Mouse (Mus musculus) mouse embryonic stem cell (cell line): ENCODE data around the gene Fcer2a.

ENCODE experiments used
- in situ Hi-C, 2 experiments: fragments of 300-500 bp; cut with MboI; formaldehyde crosslinking; loops; 1 replicate in 1 of 2; 3 replicates in 1 of 2; pipeline ENCODE4 v1.14.3; 2019 to 2020; ENCODE audit warnings: low sequenced_read_pairs in 2 of 2, low pct_unique_long_range_greater_than_20kb in 1 of 2, mixed read lengths in 1 of 2; ENCODE audit not compliant: unreplicated experiment in 1 of 2

The Fcer2a gene

GRCm38 (mm10) chr8:3679656-3680055 lies 14.3 kb downstream of the Fcer2a start:
- in situ Hi-C loops: no loop called here

GRCm38 (mm10) chr8:3679236-3679635 lies 14.7 kb downstream of the Fcer2a start:
- in situ Hi-C loops: no loop called here

- in situ Hi-C loops: no loop called here
Measured at GRCm38 (mm10) chr8:3678831-3679230, 15.1 kb downstream of the Fcer2a start.

- in situ Hi-C loops: no loop called here
Measured at GRCm38 (mm10) chr8:3676993-3677579, 16.9 kb downstream of the Fcer2a start.

DNA sequence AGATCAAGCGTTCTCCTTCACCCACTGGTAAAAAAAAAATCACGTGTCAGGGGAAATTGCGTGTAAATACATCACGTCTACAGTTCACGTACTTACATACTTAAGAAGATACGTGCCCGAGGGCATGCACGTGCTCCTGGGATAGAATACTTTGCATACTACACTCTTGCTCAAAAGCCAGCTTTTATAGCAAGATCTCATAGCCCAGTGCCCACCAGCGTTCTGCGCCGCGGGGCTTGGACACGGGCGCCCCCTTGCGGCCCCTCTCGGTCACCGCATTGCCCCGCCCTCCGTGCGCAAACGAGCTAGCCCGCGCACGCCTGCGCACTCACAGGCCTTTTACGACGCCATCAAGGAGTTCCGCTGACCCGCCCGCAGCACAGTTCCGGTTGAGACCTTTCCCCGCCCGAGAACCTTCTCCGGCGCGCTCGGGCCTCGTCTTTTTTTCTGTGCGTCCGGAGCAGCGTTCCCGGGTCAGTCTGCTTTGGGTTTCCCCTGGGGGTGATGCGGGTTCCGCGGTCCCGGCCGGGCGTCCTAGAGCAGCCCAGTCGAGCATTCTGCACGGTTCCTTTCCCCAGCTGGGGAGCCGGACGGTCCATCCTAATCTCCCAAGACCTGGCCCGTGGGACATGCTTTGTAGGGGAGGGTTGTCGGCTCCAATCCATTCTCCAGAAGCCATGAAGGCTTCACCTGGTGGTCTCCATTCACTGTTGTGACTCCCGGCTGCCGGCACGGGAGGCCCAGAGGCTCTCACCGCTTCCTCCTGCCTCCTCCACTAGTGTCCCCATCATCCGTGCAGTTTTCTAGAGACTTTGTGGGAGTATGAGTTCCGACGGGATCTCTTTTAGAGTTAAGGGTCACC lies 17.6 kb downstream of the Fcer2a start, which contains the start of gene Trappc5:
TSS of gene Trappc5 (plus strand) at position 169 of the 862 bp plus-strand sequence.
- in situ Hi-C loops: no loop called here

- in situ Hi-C loops: loop anchor here in 1 of 2 experiments (5.0 kb wide), 2 partner anchors 37 to 102 kb away; no protein-coding TSS in a partner anchor
Measured at GRCm38 (mm10) chr8:3674671-3675070, 19.3 kb downstream of the Fcer2a start.

DNA sequence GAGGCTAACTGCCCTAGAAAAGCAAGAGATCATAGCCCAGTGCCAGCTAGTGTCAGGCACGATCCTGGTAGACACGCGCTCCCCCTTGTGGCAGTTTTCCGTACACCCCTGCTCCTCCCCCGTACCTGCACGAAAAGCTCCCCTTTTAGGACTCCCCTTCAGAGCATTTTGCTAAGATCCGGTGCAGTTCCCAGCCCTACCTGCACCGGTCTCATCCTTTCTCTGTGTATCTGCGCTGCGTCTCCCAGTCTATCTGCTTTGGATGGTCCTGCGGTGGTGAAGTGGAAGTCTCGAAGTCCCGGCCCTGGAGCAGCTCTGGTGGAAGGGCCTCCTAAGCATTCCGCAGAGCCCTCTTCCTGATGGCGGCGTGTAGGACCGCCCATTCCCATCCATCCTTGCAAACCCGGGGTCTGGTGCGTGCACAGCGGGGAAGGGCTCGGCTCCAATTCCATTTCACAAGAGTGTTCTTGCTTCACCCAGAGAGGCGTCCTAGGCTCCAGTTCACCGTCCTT lies 21.9 kb downstream of the Fcer2a start, which contains the start of gene Fcor:
TSS of gene Fcor (minus strand) at position 383 of the 512 bp plus-strand sequence.
- in situ Hi-C loops: loop anchor here in 1 of 2 experiments (5.0 kb wide), 2 partner anchors 35 to 100 kb away; no protein-coding TSS in a partner anchor

DNA sequence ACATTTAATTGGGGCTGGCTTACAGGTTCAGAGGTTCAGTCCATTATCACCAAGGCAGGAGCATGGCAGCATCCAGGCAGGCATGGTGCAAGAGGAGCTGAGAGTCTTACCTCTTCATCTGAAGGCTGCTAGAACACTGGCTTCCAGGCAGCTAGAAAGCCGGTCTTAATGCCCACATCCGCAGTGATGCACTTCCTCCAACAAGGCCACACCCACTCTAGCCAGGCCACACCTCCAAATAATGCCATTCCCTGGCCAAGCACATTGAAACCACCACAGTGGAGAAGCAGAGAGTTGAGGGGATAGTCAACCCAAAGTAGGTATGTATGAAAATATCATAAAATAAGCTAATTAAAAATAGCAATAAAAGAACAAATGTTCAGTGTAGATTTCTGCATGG lies 23.6 kb downstream of the Fcer2a start:
- in situ Hi-C loops: loop anchor here in 1 of 2 experiments (5.0 kb wide), 2 partner anchors 33 to 98 kb away; no protein-coding TSS in a partner anchor

DNA sequence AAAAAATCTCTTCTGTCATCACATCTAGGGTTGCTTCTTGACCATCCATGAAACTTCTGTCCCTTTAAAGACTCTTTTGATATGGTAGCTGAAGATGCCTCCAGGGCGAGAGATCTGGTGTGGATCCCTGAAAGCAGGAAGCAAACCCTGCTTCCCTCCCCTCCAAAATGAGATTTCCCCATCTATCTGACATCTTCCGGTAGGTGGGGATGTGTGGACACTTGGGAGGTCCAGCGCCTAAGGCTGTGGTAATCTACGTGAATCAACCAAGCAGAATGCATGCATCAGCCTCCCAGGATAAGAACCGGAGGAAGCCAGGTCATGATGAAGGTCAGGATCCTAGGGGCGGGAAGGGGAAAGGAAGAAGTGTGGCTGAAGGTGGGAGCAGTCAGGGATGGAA lies 28.5 kb downstream of the Fcer2a start, which contains the start of gene Mcemp1:
TSS of gene Mcemp1 (plus strand) at position 248 of the 400 bp plus-strand sequence.
- in situ Hi-C loops: no loop called here

DNA sequence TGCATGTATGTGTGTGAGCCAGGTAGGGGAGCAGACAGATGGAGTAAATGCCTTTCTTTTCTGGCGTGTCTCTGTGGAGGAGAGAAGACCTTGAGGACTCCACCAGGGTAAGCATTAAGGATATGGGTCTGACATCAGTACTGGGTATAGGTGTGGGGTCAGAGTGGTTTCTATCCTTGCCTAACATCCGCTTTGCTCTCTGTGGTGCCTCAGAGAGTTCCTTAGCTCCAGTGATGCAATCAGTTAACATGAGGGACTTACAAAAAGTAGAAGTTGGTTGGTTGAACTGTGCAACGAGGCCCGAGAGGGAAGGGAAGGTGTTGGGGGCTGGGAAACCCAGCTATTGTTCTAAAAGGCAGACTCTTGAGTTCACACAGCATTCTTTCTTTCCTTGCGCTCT lies 29.6 kb downstream of the Fcer2a start:
- in situ Hi-C loops: no loop called here

DNA sequence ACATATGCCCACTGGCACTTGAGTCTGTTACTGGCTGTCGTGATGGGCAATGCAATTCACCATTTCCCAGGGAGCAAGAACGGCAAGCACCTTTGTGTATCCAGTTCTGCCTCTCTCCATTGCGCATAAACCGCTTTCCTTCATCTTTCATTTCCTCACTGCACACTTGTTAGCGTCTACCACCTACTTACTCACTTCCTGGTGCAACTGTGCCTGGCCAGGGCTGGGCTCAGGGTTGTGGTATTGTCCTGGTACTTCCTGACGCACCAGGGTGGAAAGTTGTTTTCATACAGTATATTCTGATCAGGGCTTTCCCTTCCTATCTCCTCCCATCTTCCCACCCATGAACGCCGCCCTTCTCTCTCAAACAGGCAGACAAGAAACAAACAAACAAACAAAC lies 33.1 kb downstream of the Fcer2a start:
- in situ Hi-C loops: no loop called here

GRCm38 (mm10) chr8:3656725-3657381 lies 37.1 kb downstream of the Fcer2a start:
- in situ Hi-C loops: no loop called here

GRCm38 (mm10) chr8:3655526-3655925 lies 38.4 kb downstream of the Fcer2a start, which contains the start of gene Retn:
TSS of gene Retn (plus strand) at chr8:3655770.
- in situ Hi-C loops: no loop called here

DNA sequence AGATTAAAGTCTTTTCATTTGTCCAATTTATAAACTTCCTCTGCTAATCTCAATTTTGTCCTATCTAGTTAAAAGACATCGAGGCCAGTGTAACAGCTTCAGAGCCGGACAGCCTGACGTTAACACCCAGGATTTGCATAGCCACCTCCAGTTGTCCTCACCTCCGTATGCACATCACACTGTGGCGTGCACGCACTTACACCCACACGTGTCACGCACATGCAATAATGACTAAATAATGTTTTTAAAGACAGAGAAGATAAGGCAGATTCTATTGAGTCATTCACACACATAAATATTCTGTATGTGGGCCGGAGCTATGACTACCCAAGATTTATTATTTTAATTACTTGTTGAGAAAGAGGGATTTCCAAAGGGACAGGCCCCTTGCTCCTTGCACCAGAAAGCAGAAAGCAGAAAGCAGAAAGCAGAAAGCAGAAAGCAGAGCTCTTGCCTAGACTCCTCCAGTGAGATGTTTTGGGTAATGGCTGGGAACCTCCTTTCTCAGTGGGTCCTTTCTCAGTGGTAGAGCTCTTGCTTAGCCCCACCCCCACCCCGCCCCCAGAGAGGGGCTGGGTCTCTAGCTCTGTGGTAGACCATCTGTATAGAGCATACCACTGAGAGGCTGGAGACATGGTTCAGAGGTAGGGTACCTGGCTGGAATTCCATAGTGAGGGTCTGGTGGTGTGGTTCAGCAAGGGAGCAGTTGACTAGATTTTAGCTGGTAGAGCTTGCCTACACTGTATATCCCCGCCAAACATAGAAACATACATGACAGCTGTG lies 39.1 kb downstream of the Fcer2a start:
- in situ Hi-C loops: no loop called here

- in situ Hi-C loops: no loop called here
Measured at GRCm38 (mm10) chr8:3652845-3653244, 41.1 kb downstream of the Fcer2a start.

- in situ Hi-C loops: no loop called here
Measured at GRCm38 (mm10) chr8:3648990-3649389, 45.0 kb downstream of the Fcer2a start.

DNA sequence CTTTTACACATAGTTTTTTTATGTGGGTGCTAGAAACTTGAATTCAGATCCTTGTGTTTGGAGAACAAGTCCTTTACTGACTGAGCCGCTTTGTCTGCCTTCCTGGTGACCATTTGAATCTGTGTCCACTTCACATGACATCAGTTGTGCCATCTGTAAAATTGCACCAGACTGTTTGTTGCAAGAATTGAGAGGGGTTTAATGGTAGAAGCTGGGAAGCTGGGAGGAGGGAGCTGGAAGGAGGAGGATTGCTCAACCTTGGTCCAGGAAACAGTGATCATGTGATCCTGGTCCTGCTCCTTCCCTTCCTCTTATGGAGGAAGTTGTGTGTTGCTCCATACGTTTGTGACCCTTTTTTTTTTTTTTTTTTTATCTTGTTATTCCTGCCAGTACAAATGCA lies 45.7 kb downstream of the Fcer2a start:
- in situ Hi-C loops: no loop called here

DNA sequence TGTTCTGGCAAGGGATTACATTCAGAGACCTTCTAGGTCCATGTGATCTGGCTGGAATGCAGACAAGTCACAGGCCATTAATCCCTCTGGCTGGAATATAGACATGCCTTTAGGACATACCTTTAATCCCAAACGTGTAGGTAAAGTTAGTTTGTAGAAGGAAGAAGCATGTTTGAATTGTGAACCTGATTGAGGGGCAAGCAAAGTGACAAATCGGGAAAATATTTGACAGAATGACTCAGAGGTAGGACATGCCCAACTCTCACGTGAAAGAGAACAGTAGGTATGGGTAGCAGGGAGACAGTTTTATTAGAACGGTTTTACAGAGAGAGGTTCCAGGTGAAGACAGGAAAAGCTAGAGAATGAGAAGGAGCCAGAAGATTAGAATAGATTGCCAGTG lies 46.4 kb downstream of the Fcer2a start:
- in situ Hi-C loops: no loop called here
